Mouse (Mus musculus): ENCODE results near the gene Ripor2. TPM values are rescaled to one million over a fixed set of nuclear protein-coding genes. Genes with fewer than 3 reads are reported as not detected.

The Ripor2 gene
- 3.9 and 4.9 TPM in 2 replicates for polyA plus RNA-seq (2015; fragmentation: Nextera tagmentation; extraction: Ambion mirVana)

GRCm38 (mm10) chr13:24581833-24582232 is at the start of gene Ripor2:
TSS of gene Ripor2 (plus strand) at chr13:24582189.
- DNase-seq: no peak
- H3K4me2 ChIP-seq: peak within 1 kb of the TSS; percentile 34

GRCm38 (mm10) chr13:24536531-24537167 is 45.3 kb upstream of the Ripor2 start:
- Histone ChIP-seq H3K9me3 (replicated peaks) (no peaks in the 10 kb centered on the region), H3K27me3 (no peaks in the 10 kb centered on the region), H3K4me1 (replicated peaks) (no peaks in the 10 kb centered on the region), H3K4me2 (no peak overlapping the region), H3K36me3 (no peaks in the 10 kb centered on the region), H3K4me3 (replicated peaks) (no peak overlapping the region), H3K27ac (no peak overlapping the region), H3K9ac (no peak overlapping the region)
- WGBS (ENCODE audit: insufficient replicate concordance): 67% methylated on average over 6 of the region's 6 CpGs
- DNase-seq: no peak
- ATAC-seq (ENCODE audit: low read depth): no peak

More at GRCm38 (mm10) chr13:24581833-24582232, at the start of gene Ripor2:
- H3K4me1 ChIP-seq (replicated peaks): peaks cover 44% of the 10 kb centered on the region
- no peaks in the 10 kb centered on the region for H3K9me3 ChIP-seq (replicated peaks)
- ATAC-seq (ENCODE audit: low read depth): no peak
- WGBS (ENCODE audit: insufficient replicate concordance): 87% methylated on average over 10 of the region's 10 CpGs
- no peaks in the 10 kb centered on the region for H3K36me3 ChIP-seq
- H3K27ac ChIP-seq: peak within 1 kb of the TSS; percentile 48; the same call in 1 of the 2 replicates
- no peaks in the 10 kb centered on the region for H3K27me3 ChIP-seq
- no peak within 1 kb of the TSS for H3K4me3 ChIP-seq (replicated peaks)
- peak within 1 kb of the TSS; percentile 8; the same call in 1 of the 2 replicates for H3K9ac ChIP-seq

- WGBS (ENCODE audit: insufficient replicate concordance): 79% methylated on average over 2 of the region's 2 CpGs
Measured at GRCm38 (mm10) chr13:24538012-24538411, 44.0 kb upstream of the Ripor2 start.

GRCm38 (mm10) chr13:24538941-24539340 is 43.0 kb upstream of the Ripor2 start:
- Histone ChIP-seq H3K9me3 (replicated peaks) (no peaks in the 10 kb centered on the region), H3K9ac (no peak overlapping the region), H3K4me2 (no peak overlapping the region), H3K36me3 (no peaks in the 10 kb centered on the region), H3K4me1 (replicated peaks) (peaks cover 7% of the 10 kb centered on the region), H3K27ac (peak overlapping the region; percentile 43; the same call in 1 of the 2 replicates), H3K27me3 (no peaks in the 10 kb centered on the region), H3K4me3 (replicated peaks) (no peak overlapping the region)
- 78% methylated on average over 5 of the region's 5 CpGs for WGBS (ENCODE audit: insufficient replicate concordance)
- no peak for DNase-seq
- no peak for ATAC-seq (ENCODE audit: low read depth)

More at GRCm38 (mm10) chr13:24538012-24538411, 44.0 kb upstream of the Ripor2 start:
- ATAC-seq (ENCODE audit: low read depth) (no peak), DNase-seq (no peak)
- H3K27me3 ChIP-seq: no peaks in the 10 kb centered on the region
- no peak overlapping the region for H3K9ac ChIP-seq
- no peak overlapping the region for H3K27ac ChIP-seq
- no peaks in the 10 kb centered on the region for H3K9me3 ChIP-seq (replicated peaks)
- H3K36me3 ChIP-seq: no peaks in the 10 kb centered on the region
- H3K4me2 ChIP-seq: no peak overlapping the region
- no peak overlapping the region for H3K4me3 ChIP-seq (replicated peaks)
- no peaks in the 10 kb centered on the region for H3K4me1 ChIP-seq (replicated peaks)

- DNase-seq (no peak), ATAC-seq (ENCODE audit: low read depth) (no peak)
- H3K9ac ChIP-seq: no peak overlapping the region
- H3K27me3 ChIP-seq: no peaks in the 10 kb centered on the region
- H3K4me1 ChIP-seq (replicated peaks): peaks cover 54% of the 10 kb centered on the region
- WGBS (ENCODE audit: insufficient replicate concordance): 51% methylated on average over 1 of the region's 1 CpGs
- H3K4me2 ChIP-seq: no peak overlapping the region
- no peak overlapping the region for H3K4me3 ChIP-seq (replicated peaks)
- no peak overlapping the region for H3K27ac ChIP-seq
- no peaks in the 10 kb centered on the region for H3K36me3 ChIP-seq
- H3K9me3 ChIP-seq (replicated peaks): no peaks in the 10 kb centered on the region
Measured at GRCm38 (mm10) chr13:24545677-24546076, 36.3 kb upstream of the Ripor2 start.

GRCm38 (mm10) chr13:24546801-24547459 is 35.1 kb upstream of the Ripor2 start:
- Histone ChIP-seq H3K27me3 (no peaks in the 10 kb centered on the region), H3K4me3 (replicated peaks) (no peak overlapping the region), H3K9me3 (replicated peaks) (no peaks in the 10 kb centered on the region), H3K9ac (no peak overlapping the region), H3K36me3 (no peaks in the 10 kb centered on the region), H3K4me2 (no peak overlapping the region), H3K4me1 (replicated peaks) (peaks cover 66% of the 10 kb centered on the region), H3K27ac (0 out of 2 replicates have a peak overlapping the region, but pooled peaks have one; percentile 34)
- DNase-seq (no peak), ATAC-seq (ENCODE audit: low read depth) (no peak)
- 77% methylated on average over 12 of the region's 12 CpGs for WGBS (ENCODE audit: insufficient replicate concordance)

GRCm38 (mm10) chr13:24548911-24549310 is 33.1 kb upstream of the Ripor2 start:
- Histone ChIP-seq H3K4me3 (replicated peaks) (no peak overlapping the region), H3K4me1 (replicated peaks) (peaks cover 78% of the 10 kb centered on the region)
- ATAC-seq (ENCODE audit: low read depth): no peak

GRCm38 (mm10) chr13:24551100-24551931 is 30.7 kb upstream of the Ripor2 start:
- H3K4me3 ChIP-seq (replicated peaks): peak overlapping the region; percentile 31
- peaks cover 75% of the 10 kb centered on the region for H3K4me1 ChIP-seq (replicated peaks)
- WGBS (ENCODE audit: insufficient replicate concordance): 14% methylated on average over 6 of the region's 14 CpGs
- peak overlapping the region; percentile 89 for H3K27ac ChIP-seq
- H3K9ac ChIP-seq: peak overlapping the region; percentile 51
- peak; percentile 71 for DNase-seq
- H3K27me3 ChIP-seq: no peaks in the 10 kb centered on the region; the same call in 1 of the 2 replicates
- no peaks in the 10 kb centered on the region for H3K9me3 ChIP-seq (replicated peaks)
- H3K36me3 ChIP-seq: no peaks in the 10 kb centered on the region
- H3K4me2 ChIP-seq: peak overlapping the region; percentile 62
- ATAC-seq (ENCODE audit: low read depth): peak; percentile 95

More at GRCm38 (mm10) chr13:24548911-24549310, 33.1 kb upstream of the Ripor2 start:
- Histone ChIP-seq H3K36me3 (no peaks in the 10 kb centered on the region), H3K9me3 (replicated peaks) (no peaks in the 10 kb centered on the region), H3K27me3 (no peaks in the 10 kb centered on the region), H3K4me2 (no peak overlapping the region), H3K27ac (peak overlapping the region; percentile 54), H3K9ac (no peak overlapping the region)
- no peak for DNase-seq

- no peaks in the 10 kb centered on the region; the same call in 1 of the 2 replicates for H3K27me3 ChIP-seq
- H3K9ac ChIP-seq: peak overlapping the region; percentile 51
- peak; percentile 41 for ATAC-seq (ENCODE audit: low read depth)
- H3K4me3 ChIP-seq (replicated peaks): peak overlapping the region; percentile 31
- peaks cover 68% of the 10 kb centered on the region for H3K4me1 ChIP-seq (replicated peaks)
- H3K4me2 ChIP-seq: peak overlapping the region; percentile 62
- peak overlapping the region; percentile 89 for H3K27ac ChIP-seq
- H3K36me3 ChIP-seq: no peaks in the 10 kb centered on the region
- no peaks in the 10 kb centered on the region for H3K9me3 ChIP-seq (replicated peaks)
- no peak for DNase-seq
- 71% methylated on average over 4 of the region's 4 CpGs for WGBS (ENCODE audit: insufficient replicate concordance)
Measured at GRCm38 (mm10) chr13:24552039-24552438, 29.9 kb upstream of the Ripor2 start.

- 72% methylated on average over 5 of the region's 5 CpGs for WGBS (ENCODE audit: insufficient replicate concordance)
- no peak overlapping the region for H3K9ac ChIP-seq
- ATAC-seq (ENCODE audit: low read depth): no peak
Measured at GRCm38 (mm10) chr13:24561391-24561790, 20.6 kb upstream of the Ripor2 start.

GRCm38 (mm10) chr13:24564706-24565105 is 17.3 kb upstream of the Ripor2 start:
- Histone ChIP-seq H3K4me1 (replicated peaks) (peaks cover 21% of the 10 kb centered on the region), H3K27ac (peak overlapping the region; percentile 63), H3K27me3 (no peaks in the 10 kb centered on the region), H3K36me3 (no peaks in the 10 kb centered on the region), H3K9ac (no peak overlapping the region), H3K4me3 (replicated peaks) (no peak overlapping the region), H3K4me2 (no peak overlapping the region), H3K9me3 (replicated peaks) (no peaks in the 10 kb centered on the region)
- DNase-seq (no peak), ATAC-seq (ENCODE audit: low read depth) (no peak)
- WGBS (ENCODE audit: insufficient replicate concordance): 83% methylated on average over 8 of the region's 8 CpGs

More at GRCm38 (mm10) chr13:24561391-24561790, 20.6 kb upstream of the Ripor2 start:
- H3K27ac ChIP-seq: no peak overlapping the region
- no peak overlapping the region for H3K4me2 ChIP-seq
- no peaks in the 10 kb centered on the region for H3K36me3 ChIP-seq
- H3K4me3 ChIP-seq (replicated peaks): no peak overlapping the region
- no peaks in the 10 kb centered on the region for H3K9me3 ChIP-seq (replicated peaks)
- H3K4me1 ChIP-seq (replicated peaks): peaks cover 16% of the 10 kb centered on the region
- H3K27me3 ChIP-seq: no peaks in the 10 kb centered on the region
- no peak for DNase-seq

All from liver, embryonic 13.5 days (tissue).